Mouse (Mus musculus) adrenal gland, postnatal 4 days (tissue): Measurements from ENCODE around the gene Pitpnm3. TPM values are rescaled to one million over a fixed set of nuclear protein-coding genes. Genes with fewer than 3 reads are reported as not detected.
A peak's percentile ranks its signal among the peaks of the same experiment; 100 is the strongest.

Experiments used
- DNase-seq, 2 experiments: peaks; one replicate each; pipeline ENCODE4 v3.0.0; 2021 to 2022; ENCODE audit warnings: low spot score in 2 of 2, mixed read lengths in 2 of 2
- total RNA-seq, 2 experiments: library from RNA; stranded (reverse); gene quantifications; 2 replicates each; pipeline ENCODE4 v1.2.3; 2021

Pitpnm3 gene
- total RNA-seq, 2 experiments from 2014 or later = 0.79 to 1.4 TPM

DNA sequence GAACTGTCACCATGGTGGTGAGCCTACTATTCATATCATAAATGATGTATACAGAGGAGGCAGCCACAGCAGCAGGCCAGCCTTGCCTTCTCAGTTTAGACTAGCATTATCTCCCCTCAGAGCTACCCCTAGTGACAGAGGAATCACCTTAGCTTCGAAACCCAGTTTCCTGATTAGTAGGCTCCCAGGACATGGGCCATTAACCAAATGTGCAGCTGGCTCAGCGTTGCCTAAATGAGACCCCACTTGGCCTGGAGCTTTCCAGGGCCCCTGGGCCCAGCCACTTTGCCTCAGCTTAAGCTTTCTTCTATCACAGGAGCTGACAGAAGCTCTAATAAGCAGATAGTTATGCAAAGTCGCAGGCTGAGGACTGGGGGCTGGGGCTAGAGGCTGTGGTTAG lies 39.6 kb downstream of the Pitpnm3 start:
- DNase-seq = no peak

DNA sequence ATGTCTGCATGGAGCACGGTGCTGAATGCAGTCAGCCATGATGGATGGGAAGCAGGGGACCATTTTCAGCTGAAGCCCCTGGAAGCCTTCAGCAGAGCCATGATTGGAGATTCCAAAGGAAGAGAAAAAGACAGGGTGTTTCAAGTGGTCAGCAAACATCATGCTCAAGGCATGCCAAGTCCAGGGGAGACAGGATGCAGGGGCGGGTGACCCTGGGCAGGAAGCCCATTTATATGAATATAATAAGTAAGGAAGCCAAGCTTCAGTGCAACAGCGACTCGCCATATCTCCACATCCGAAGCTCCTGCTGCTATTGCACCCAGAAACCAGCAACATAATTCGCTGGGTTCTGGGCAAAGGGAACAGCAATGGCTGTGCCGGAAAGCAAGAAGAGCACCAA lies 41.1 kb downstream of the Pitpnm3 start:
- no peak for DNase-seq

GRCm38 (mm10) chr11:72092390-72092789 lies 43.2 kb downstream of the Pitpnm3 start:
- DNase-seq = no peak

- DNase-seq = no peak
Observed at GRCm38 (mm10) chr11:72086251-72087046, 49.1 kb downstream of the Pitpnm3 start.

- no peak for DNase-seq
Observed at GRCm38 (mm10) chr11:72084337-72084736, 51.2 kb downstream of the Pitpnm3 start.

DNA sequence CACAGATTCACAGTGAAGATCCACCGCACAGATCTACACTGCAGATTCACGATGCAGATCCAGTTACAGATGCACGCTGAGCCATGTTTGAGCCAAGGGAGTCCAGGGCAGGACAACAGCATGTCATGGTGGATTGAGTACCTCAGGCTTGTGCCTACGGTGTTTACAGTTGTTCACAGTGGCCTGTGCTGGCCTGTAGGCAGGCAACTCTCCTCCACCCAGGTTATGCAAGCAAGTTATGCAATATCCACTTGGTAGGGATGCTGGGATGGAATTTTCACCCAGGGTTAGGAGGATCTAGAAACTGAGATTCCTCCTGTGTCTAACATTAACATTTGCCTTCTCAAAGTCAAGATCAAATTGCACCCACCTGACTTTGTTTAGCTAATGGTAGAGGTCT lies 53.0 kb downstream of the Pitpnm3 start:
- DNase-seq = no peak

DNA sequence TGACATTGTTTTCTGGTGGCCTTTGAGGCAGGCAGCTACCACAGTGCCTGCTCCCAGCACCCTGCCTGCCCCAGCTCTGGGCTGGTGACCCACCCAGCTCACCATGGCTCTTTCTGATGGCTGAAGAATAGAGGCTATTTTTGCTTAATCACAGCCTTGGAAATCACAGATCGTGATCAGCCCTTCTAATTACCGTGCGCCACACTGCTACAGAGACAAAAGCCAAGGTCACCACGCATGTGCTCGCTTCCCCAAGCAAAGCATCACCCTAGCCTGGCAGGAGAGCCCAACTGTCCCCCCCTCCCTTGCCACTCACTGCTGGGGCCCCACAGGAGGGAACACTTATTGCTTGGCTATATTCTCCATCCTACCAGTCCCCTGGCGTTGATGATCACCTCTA lies 55.1 kb downstream of the Pitpnm3 start:
- DNase-seq = no peak

GRCm38 (mm10) chr11:72078647-72079046 lies 56.9 kb downstream of the Pitpnm3 start:
- DNase-seq = no peak

DNA sequence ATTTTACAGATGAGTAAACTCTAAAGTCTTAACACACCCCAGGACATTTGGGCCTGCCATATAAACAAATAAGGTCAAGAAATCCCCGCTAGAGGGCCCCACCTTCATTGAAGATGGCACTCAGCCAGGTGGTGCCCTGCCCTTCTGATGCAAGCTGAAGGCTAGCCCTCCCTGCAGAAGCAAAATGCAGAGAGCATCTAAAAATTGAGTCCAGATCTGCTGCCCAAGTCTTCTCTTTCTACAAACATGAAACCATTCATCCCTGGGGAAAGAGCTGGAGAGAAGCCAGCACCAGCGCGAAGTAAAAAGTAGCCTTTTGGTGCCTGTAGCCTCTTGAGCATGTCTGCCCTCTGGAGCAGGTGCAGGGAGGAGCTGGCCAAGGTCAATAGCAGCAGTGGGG lies 57.5 kb downstream of the Pitpnm3 start:
- no peak for DNase-seq

GRCm38 (mm10) chr11:72074230-72074629 lies 61.3 kb downstream of the Pitpnm3 start:
- DNase-seq = no peak

DNA sequence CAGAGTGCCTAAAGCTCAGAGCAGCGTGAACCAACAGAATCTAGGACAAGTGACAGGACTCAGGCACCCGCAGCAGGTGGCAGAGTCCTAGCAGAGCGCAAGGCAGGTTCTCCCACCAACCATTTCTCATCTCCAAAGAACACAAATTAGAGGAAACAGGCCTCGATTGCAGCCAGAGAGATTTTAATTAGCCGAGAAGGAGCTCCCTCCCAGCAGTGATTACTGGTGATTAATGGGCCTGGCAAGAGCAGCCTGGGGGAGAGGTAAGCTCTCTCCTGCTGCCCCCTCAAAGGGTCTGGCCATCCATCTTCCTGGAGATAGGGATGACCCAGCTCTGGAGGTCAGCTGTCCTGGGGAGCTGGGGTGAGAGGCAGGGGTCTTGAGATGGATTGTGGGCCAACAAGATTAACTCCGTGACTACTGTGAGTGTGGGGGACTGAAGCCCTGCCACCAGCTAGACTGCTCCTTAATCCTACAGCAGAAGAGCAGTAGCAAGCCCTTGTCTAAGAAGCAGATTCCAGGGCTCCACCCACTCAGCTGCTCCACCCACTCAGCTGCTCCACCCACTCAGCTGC lies 63.2 kb downstream of the Pitpnm3 start:
- DNase-seq = no peak

GRCm38 (mm10) chr11:72070733-72071132 lies 64.8 kb downstream of the Pitpnm3 start:
- no peak for DNase-seq

DNA sequence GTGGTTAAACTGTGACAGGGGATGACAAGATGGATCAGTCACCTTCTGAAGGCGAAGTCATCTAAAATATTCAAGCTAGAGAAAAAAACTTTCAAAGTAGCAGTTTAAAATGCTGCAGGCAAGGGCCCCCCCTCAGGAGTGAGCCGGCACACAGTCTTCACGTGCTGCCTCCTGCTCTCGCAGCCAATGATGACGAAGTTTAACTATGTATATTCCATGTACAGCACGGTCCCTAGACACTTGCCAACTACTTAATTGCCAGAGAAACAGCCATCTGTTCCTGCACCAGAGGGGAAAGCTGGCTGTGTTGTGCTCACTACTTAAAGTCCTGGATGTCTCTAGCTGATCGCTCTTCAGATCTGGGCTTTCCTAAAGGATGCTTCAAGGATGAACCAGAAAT lies 67.6 kb downstream of the Pitpnm3 start:
- DNase-seq = no peak

- DNase-seq = no peak
Observed at GRCm38 (mm10) chr11:72067326-72067725, 68.3 kb downstream of the Pitpnm3 start.

GRCm38 (mm10) chr11:72066330-72066729 lies 69.2 kb downstream of the Pitpnm3 start:
- no peak for DNase-seq

DNA sequence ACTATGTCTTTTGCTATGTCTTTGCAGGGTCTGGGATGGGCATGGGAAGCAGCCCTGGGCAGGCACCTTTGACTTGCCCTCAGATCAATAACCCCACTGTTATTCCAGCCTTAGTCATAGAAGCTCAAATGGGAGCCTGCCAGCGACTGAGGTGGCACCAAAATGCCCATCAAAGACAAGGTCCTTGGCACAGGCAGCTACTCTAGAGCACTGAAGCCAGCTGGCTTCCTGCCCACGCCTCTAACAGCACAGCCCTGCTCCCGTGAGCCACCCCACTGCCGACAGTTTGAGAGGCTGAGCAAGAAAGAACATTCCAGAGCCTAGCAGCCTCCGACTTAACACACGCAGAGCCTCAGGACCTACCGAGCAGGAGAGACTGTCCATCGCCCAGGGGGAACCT lies 70.5 kb downstream of the Pitpnm3 start:
- peak in 1 of 2 experiments; percentile 47 for DNase-seq

DNA sequence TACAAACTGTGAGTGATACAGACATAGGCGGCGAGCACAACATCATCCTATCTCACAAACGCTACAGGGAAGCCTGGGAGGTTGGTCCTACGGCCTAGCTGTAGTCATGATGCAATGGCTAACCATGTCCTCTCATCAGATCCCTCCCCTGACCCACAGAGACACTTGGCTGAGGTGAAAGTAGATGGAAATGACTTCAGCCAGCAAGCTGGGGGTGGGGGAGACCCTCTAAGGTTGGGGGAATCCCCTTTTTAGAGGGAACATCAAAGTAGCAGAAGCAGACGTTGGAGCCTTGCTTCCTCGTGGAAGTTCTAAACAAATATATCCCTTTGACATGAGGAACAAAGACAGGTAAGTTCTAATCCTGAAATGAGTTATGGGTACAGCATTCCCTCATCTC lies 71.2 kb downstream of the Pitpnm3 start:
- DNase-seq = no peak

GRCm38 (mm10) chr11:72061093-72061620 lies 74.4 kb downstream of the Pitpnm3 start:
- no peak for DNase-seq

GRCm38 (mm10) chr11:72060416-72060815 lies 75.2 kb downstream of the Pitpnm3 start:
- no peak for DNase-seq

- no peak for DNase-seq
Observed at GRCm38 (mm10) chr11:72057166-72057565, 78.4 kb downstream of the Pitpnm3 start.

DNA sequence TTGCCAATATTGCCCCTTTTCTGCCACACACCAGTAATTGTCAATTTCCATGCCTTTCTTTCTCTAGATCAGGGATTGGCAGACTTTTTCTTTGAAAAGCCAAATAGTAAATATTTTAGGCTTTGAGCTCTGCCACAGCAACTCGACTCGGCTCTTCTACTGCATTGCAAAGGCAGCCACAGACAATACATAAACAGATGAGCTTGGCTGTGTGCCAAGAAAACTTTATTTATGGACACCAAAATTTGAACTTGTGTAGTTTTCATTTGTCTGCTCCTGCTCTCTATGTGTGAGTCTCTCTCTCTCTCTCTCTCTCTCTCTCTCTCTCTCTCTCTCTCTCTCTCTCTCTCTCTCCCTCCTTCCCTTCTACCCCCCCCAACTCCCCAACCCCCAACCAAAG lies 80.4 kb downstream of the Pitpnm3 start:
- DNase-seq = no peak

GRCm38 (mm10) chr11:72052636-72053035 lies 82.9 kb downstream of the Pitpnm3 start:
- peak in 1 of 2 experiments; percentile 46 for DNase-seq

GRCm38 (mm10) chr11:72052221-72052620 lies 83.4 kb downstream of the Pitpnm3 start:
- DNase-seq = no peak
